Mouse (Mus musculus) brain, embryonic 14.5 days (tissue): Measurements from ENCODE around the gene Lgmn. TPM values are rescaled to one million over a fixed set of nuclear protein-coding genes. Genes with fewer than 3 reads are reported as not detected.

Experiments used
- DNase-seq: peaks from one replicate; pipeline ENCODE4 v3.0.0-alpha.2; 2011; ENCODE audit warnings: low read depth
- CTCF ChIP-seq: fragments of 200-500 bp; IDR thresholded peaks from 2 replicates; pipeline ENCODE4 v1.5.1; 2012; ENCODE audit warnings: inconsistent platforms, mild to moderate bottlenecking, moderate library complexity, borderline replicate concordance; ENCODE audit not compliant: insufficient read depth, insufficient read length; ENCODE audit errors: extremely low read depth
- POLR2A ChIP-seq: fragments of 200-500 bp; IDR thresholded peaks from 2 replicates; pipeline ENCODE4 v1.6.1; 2012; ENCODE audit warnings: mild to moderate bottlenecking, inconsistent platforms, borderline replicate concordance; ENCODE audit not compliant: poor library complexity, insufficient read depth, insufficient read length, severe bottlenecking; ENCODE audit errors: extremely low read depth
- polyA plus RNA-seq: library from polyadenylated mRNA; depleted of rRNA; stranded (reverse); fragments of >200 nt; gene quantifications from 2 replicates; pipeline ENCODE4 v1.2.3, GENCODE M21; 2012

The Lgmn gene
- polyA plus RNA-seq, 1 experiment = 61.8 TPM

DNA sequence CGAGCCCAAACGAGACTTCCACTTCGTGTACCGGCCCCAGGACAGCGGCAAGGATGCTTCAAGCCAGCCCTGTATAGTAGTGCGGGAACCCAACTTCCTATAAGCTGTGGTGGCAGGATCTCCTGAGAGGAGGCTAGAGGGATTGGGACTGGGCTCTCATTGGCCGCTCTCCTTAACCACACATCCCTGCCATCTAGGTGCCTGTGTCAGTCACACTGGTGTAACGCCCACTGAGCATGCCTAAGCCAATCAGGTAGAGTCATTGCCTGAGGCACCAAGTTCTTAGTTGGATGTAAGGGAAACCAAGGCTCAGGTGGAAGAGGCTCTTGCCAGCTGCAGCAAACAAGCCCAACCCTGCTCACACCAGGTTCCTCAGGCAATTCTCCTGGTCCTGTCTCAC, 49.6 kb downstream of the Lgmn start:
- TF ChIP-seq POLR2A (no peak), CTCF (no peak)
- DNase-seq = peak; percentile 11

DNA sequence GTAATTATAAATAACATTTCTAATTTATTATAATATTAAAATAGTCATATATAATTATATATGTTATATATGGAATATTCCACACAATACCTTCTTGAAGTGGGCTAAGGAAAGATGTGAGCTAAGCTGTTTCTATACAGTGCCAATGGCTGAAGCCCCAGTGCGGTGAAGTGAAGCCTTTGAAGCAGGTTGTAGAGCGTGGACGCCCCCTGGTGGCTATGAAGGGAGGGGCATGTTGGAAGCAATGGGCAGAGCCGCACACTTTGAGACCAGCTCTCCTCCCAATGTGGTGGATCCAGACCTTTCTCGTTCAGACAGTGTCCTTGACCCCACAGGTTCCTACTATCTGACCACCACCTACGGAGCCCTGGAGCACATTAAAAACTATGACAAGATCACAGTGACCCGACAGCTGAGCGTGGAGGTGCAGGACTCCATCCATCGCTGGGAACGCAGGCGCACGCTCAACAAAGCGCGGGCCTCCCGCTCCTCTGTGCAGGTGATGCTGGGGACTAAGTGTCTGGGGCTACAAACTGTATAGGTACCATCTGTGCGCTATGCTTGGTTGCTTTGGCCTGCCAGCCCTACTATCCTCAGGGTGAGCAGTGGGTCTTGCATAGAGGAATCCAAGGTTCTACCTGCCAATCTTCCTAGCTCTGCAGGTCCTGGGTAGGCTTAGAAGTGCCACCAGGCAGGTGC, 52.2 kb downstream of the Lgmn start:
- TF ChIP-seq POLR2A (no peak), CTCF (peak; percentile 98)
- DNase-seq = peak; percentile 88

DNA sequence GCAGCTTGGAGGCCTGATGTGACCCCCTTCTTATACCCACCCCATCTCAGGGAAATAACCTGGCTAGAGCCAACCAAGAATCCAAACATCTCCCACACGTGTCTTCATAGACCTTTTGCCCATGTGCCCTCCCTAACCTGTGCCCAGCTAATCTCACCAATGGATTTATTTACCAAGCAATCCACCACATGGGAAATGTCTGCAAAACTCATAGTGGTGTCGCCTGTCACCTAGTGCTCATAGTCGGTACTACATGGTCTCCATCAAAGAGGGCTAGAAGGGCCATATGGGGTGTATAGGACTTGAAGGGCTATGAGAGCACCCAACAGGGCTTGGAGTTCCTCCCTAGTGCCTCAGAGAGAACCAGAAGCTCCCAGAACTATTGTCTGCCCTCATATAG, 54.8 kb downstream of the Lgmn start:
- peak; percentile 70 for DNase-seq
- no peak for TF ChIP-seq POLR2A
- peak; percentile 78; the same call in 1 of the 2 replicates for TF ChIP-seq CTCF

DNA sequence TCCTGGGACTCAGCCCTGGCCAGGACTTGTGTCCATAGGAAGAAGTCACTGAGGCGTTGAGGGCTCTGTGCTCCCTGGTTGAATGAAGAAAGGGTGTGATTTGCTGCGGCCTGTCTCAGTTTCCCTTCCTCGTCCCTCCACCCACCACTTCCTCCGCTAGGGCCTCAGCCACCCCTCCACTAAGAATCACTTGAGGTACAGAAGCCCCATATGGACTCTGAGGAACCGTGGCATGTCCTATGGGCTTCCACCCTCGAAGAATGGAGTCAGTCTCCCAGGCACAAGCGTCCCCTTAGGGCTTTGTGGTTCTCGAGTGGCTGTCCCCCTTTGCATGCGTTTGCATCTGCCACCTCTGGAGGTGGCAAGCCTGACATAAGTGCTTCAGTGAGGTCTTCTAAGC, 56.3 kb downstream of the Lgmn start:
- TF ChIP-seq POLR2A = no peak
- TF ChIP-seq CTCF = no peak
- DNase-seq = no peak

DNA sequence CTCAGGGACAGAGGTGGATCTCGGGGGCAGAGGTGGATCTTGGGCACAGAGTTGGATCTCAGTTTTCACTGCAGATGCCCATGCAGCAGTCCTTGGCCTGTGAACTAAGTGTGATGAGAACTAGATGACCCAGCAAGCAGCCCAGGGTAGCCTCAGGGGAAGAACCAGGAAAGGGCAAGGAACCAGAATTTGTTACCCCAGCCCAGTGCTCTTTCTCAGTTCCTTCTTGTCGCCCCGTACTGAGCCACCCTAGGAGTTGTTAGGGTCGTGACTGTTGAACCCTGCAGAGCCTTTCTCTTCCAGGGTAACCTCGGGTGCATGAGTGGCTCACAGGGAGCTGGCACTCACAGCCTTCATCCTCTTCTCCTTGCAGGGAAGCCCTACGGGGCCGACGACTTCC, 57.4 kb downstream of the Lgmn start:
- TF ChIP-seq CTCF (no peak), POLR2A (no peak)
- DNase-seq = no peak

DNA sequence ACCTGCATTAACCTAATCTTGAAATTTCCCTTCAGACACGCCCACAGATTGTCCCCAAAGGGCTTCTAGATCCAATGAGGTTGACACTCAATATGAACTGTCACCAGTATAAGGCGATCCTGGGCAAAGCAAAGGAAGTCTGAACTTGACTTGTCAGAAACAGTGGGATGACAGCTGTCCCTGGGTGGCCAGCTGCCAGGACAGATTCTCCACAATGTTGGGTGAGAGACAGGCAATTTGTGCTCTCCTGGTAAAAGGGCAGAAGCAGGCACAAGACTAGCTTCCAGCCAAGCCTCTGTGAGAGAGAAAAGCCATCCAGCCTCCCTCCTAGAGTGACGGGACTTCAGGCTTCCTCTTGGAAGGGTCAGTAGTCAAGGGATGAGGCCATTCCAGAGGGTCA, 67.3 kb downstream of the Lgmn start:
- peak; percentile 8 for DNase-seq
- TF ChIP-seq CTCF = no peak

DNA sequence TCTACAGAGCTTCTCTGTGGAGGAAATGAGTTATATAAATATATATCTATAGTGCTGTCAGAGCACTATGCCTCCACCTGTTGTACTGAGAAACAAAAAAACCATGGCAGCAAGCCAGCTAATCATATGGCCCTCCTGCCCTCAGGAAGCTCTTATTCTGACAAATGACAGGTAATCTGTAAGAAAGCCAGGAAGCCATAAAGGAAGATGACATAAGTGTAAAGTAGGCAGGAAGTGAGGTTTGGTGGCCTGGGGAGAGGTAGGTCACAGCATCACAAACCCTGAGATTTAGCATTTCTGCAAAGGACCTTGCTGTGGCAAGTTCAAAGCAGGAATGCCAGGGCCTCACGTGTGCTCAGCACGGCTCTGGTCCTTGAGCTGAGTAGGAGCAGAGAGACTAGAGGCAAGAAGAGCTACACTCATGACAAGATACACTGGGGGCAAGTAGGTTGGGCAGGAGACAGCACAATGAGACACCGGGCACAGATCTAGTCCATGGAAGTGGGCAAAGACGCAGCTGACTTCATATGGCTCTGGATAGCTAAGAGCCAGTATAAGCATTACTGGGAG, 68.6 kb downstream of the Lgmn start:
- no peak for DNase-seq
- TF ChIP-seq CTCF (no peak), POLR2A (no peak)

DNA sequence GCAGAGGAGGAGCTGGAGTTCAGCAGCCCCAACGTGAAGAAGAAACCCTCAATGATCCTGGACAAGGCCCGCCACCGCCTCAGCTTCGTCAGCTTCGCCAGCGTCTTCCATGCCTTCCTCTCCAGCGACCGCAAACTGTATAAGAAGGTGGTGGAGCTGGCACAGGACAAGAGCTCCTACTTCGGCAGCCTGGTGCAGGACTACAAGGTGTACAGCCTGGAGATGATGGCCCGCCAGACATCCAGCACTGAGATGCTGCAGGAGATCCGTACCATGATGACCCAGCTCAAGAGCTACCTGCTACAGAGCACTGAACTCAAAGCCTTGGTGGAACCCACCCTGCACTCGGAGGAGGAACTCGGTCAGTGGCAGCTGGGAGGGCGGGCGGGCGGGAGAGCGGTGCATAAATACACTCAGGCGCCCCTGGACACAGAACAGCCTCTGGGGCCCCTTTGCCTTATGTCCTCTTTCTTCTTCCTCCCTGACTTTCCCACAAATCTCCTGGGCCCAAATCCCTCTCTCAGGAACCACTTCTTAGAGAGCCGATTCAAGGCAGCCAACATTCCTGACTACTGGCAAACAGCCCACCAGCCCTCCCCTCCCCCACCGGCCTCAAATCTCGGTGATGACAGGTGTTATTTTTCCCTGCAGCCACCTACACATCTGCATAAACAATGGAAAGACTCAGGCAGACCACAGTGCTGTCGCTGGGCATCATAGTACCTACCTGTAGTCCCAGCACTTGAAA, 70.0 kb downstream of the Lgmn start:
- DNase-seq = peak; percentile 26
- no peak for TF ChIP-seq CTCF
- TF ChIP-seq POLR2A = no peak

DNA sequence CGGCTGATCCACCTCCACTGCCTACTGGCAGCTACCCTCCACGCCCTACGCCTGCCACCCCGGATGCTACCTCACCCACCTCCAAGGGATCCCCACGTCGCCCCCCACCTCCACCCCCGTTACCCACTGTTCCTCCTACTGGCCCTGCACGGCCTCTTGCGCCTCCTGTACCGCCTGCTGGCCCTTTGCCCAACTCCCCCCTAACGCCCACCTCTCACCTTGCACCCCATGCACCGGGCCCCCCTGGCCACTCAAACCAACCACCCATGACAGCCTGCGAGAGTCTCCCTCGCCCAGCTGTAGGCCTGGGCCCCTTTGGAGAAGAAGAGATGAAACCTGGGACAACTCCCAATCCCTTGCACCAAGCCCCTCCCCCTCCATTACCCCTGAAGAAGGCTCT, 71.1 kb downstream of the Lgmn start:
- no peak for DNase-seq
- TF ChIP-seq POLR2A (no peak), CTCF (no peak)

DNA sequence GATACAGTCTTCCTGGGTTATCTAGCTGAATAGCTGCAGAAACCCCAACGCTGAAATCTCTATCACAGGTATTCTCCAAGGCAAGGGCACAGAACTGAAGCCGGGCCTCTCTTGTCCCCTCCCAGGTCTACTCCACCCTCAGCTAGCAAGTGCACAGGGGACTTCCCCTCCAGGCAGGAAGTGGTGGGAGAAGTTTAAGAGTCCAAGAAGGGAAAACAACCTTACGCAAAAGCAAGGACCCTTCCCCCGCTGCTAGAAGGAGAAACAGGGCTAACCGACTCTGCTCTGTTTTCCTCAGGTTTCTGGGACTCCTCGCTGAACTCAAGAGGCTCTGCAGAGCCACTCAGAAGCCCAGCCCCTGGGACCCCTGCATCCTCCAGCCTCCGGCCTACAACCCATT, 71.5 kb downstream of the Lgmn start:
- TF ChIP-seq POLR2A (no peak), CTCF (no peak)

DNA sequence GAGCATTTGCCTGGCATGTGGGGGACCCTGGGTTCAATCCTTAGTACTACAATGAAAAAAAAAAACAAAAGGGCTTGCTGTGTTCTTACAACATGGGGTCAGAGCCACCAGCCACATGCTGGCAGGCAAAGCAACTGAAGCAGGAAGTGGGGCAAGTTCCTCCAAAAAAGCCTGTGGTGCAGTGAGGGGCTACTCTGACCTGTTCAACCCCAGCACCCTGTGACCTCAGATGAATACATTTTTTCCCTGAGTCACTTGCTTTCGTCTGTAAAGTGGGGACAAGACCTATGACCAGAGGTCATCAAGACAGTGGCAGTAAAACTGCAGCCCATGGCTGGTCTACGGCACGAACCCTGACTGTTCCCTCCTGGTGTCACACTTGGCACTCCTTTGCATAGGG, 72.5 kb downstream of the Lgmn start:
- TF ChIP-seq CTCF (no peak), POLR2A (no peak)
- DNase-seq = no peak

More for the DNA sequence above, 71.5 kb downstream of the Lgmn start:
- no peak for DNase-seq
